ENCODE assay signal across 16 mouse cellular contexts in the genomic region with DNA sequence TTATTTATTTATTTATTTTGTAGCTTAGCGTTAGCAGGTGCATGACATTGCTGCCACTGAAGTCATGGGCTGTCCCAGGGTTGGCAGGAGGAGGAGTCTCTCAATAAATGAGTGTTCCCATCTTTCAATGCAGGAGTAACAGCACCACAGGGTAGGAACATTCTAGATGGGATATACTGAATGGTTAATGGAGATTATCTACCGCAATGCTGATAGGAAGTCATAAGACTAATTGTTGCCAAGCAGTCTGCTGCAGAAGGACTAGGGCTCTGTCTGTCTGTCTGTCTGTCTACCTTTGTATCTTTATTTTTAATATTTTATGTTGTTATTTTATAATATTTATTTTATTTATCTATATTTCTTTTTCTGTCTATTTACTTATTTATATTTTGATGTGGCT.
"Had no signal": no experiment of that assay in that cellular context is flagged by ENCODE, and none has a peak within 500 bp of the region (broad histone marks: within the 10 kb centered on the region; RNA-seq: fewer than 3 reads in every experiment).

No protein-coding gene starts in this region.

- H3K27ac ChIP-seq: neural tube, embryonic 13.5 days; neural tube, embryonic 15.5 days; stomach, embryonic 15.5 days; stomach, postnatal 0 days had no signal

- H3K4me1 ChIP-seq: neural tube, embryonic 13.5 days; neural tube, embryonic 15.5 days; stomach, embryonic 15.5 days had no signal

- H3K9ac ChIP-seq: neural tube, embryonic 13.5 days; neural tube, embryonic 15.5 days; stomach, embryonic 15.5 days had no signal

- H3K36me3 ChIP-seq: neural tube, embryonic 13.5 days; neural tube, embryonic 15.5 days; stomach, embryonic 15.5 days had no signal

- H3K4me2 ChIP-seq: neural tube, embryonic 13.5 days; neural tube, embryonic 15.5 days; stomach, embryonic 15.5 days had no signal

- H3K9me3 ChIP-seq: neural tube, embryonic 13.5 days; neural tube, embryonic 15.5 days; stomach, embryonic 15.5 days had no signal

- H3K27me3 ChIP-seq: neural tube, embryonic 13.5 days; neural tube, embryonic 15.5 days; stomach, embryonic 15.5 days had no signal

- H3K4me3 ChIP-seq: neural tube, embryonic 13.5 days; neural tube, embryonic 15.5 days; stomach, embryonic 15.5 days had no signal

- DNase-seq: retina, postnatal 1 day; right cerebral cortex, adult 18-20 months; right cerebral cortex, postnatal 14 days; right cerebral cortex, postnatal 25 days; right cerebral cortex, postnatal 4 days; spleen, adult 18-20 months; thymus, adult 18-20 months; thymus, adult 2 months; thymus, postnatal 14 days; thymus, postnatal 25 days; thymus, postnatal 36 days; thymus, postnatal 4 days had no signal
